Mouse (Mus musculus) heart, postnatal 0 days (tissue): ENCODE measurements around the gene Vmp1.

Experiments
- CTCF ChIP-seq: IDR thresholded peaks from 2 replicates; pipeline ENCODE4 v1.5.1; 2016; ENCODE audit warnings: antibody characterized with exemption, control low read depth, low read depth
- EP300 ChIP-seq: IDR thresholded peaks from 2 replicates; pipeline ENCODE4 v1.6.1; 2016; ENCODE audit warnings: antibody characterized with exemption, low read depth

DNA sequence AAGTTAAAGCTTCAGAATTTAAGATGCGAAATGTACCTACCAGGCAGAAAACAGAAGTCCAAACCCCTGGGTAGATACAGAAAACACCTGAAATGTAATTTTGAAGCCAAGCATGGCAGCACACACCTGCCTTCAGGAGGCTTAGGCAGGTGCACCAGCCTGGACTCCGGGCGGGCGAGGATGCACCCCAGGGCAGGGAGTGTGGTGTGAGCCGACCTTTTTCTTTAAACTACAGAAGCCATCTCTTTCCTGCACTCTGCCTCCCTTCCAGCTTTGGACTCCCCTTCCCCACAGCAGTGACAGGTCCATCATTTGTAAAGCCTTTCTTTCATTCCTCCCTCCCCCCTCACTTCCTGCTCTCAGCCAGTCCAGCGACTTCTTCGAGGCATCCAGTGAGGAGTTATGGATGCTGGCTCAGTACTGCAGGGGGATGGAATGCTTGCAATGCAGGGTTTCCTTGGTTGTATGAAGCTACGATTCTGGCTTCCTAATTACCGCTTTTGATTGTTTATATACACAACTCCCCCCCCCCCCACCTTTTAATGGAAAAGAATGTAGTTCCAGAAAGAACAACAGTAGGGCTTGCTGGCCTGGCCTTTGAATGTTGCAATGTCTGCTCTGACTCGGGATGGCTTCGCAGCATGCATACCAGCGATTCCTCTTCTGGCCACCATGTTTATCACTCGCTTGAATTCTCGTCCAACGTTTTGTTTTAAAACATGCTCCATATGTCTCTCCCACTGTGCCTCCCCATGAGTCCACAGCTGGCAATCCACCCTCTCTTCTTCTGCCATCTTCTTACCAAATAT is 112.4 kb downstream of the Vmp1 start:
- TF ChIP-seq EP300: no peak
- TF ChIP-seq CTCF: no peak
